Mouse (Mus musculus) gastrocnemius, postnatal 36 days (tissue): Measurements from ENCODE around the gene Usp33. TPM values are rescaled to one million over a fixed set of nuclear protein-coding genes. Genes with fewer than 3 reads are reported as not detected.
"Not testable (repeated sequence)": the region's sequence is repeated elsewhere in the genome, so short reads cannot be mapped to it uniquely, and the experiment has no call there.

ENCODE experiments used
- DNase-seq, 2 experiments: peaks; one replicate each; pipeline ENCODE4 v3.0.0; 2022
- intact Hi-C: fragments of 180-260 bp; cut with DNase I; formaldehyde crosslinking; loops from one replicate; pipeline ENCODE4 v1.15.1; 2025
- long read RNA-seq, 2 experiments: library from polyadenylated mRNA; stranded (forward); transcript quantifications; one replicate each; pipeline ENCODE4 v2.0.0; 2021
- total RNA-seq, 2 experiments: library from RNA; stranded (reverse); gene quantifications; 2 replicates each; pipeline ENCODE4 v1.2.3; 2021

Gene Usp33
- total RNA-seq = 10 to 100 TPM; 17.9 to 19.4 TPM
- long read RNA-seq, experiment 1, full-length matches to known transcripts = 2 of 6 reads
- long read RNA-seq, experiment 1, partial matches to known transcripts = 2 of 6 reads
- long read RNA-seq, experiment 1, other reads (novel, unspliced or antisense) = 2 of 6 reads
- long read RNA-seq, experiment 2, full-length matches to known transcripts = 7 of 13 reads
- long read RNA-seq, experiment 2, partial matches to known transcripts = 3 of 13 reads
- long read RNA-seq, experiment 2, other reads (novel, unspliced or antisense) = 3 of 13 reads

DNA sequence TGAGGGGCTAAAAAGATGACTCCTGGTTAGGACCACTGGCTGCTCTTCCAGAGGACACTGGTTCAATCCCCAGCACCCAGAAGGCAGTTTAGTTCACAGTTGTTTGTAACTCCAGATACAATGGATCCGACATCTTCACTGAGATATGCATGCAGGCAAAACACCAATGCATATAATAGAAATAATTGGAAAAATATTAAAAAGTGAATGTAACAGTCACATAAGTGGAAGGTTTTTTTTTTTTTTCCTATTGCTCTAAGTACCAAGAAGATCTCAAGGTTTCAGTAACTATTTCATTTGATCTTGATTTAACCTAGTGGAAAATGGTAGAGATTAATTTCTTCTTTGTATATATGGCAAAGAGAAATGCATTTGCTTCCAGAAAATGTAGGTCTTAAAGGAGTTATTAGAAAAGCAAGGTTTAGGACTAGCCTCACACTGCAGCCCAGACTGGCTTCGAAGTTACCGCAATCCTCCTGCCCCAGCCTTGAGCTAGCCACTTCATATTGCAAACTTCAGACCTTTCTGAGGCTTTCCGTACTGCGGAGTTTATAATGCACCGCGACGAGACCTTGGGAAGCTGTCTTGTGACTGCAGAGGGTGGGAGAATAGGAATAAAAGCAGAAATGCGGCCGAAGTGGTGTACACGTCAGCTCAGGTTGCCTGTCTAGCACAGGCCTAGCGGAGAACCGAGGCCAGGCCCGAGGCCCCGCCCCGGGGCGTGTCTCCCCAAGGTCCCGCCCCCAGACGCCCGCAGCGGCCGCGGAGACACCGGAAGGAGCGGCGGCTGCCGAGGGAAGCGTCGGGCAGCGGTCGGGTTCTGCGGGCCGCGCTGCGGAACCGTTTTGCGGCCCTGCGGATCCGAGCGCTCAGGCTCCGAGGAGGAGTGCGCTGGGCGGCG lies at the start of gene Usp33:
Gene Usp33 (plus strand): TSS at position 747 of the 901 bp plus-strand sequence.
- intact Hi-C loops = no loop called here

GRCm38 (mm10) chr3:152300376-152301337 lies 45.6 kb upstream of the Usp33 start:
- intact Hi-C loops = no loop called here
- no peak for DNase-seq

More for the DNA sequence above, at the start of gene Usp33:
- DNase-seq = peak; percentile 93 to 94

- intact Hi-C loops = no loop called here
- DNase-seq = no peak
These were observed 43.3 kb upstream of the Usp33 start for GRCm38 (mm10) chr3:152302991-152303390.

GRCm38 (mm10) chr3:152304093-152304815 lies 42.0 kb upstream of the Usp33 start:
- DNase-seq = peak in 1 of 2 experiments; percentile 29
- intact Hi-C loops = loop anchor here (2.0 kb wide), 1 partner anchor 39 kb away; no protein-coding TSS in a partner anchor

DNA sequence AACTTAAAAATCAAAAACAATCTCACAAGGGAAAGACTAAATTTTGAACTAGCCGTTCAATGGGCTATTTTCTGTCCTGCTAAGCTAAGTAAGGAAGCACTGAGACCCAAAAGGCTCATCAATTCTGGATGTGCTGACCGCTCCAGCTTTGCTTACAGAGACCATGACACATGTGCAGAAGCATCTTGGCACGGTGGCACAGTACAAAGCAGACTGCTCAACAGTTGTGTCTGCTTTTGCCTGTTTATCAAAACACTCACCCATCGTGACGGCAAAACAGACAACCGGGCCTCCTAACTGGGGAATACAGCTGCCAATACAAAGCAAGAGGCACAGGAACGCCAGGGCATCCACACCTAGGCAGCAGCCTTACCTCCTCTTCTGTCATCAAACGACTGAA lies 41.2 kb upstream of the Usp33 start:
- peak in 1 of 2 experiments; percentile 44 for DNase-seq
- intact Hi-C loops = loop anchor here (2.0 kb wide), 1 partner anchor 40 kb away; no protein-coding TSS in a partner anchor

DNA sequence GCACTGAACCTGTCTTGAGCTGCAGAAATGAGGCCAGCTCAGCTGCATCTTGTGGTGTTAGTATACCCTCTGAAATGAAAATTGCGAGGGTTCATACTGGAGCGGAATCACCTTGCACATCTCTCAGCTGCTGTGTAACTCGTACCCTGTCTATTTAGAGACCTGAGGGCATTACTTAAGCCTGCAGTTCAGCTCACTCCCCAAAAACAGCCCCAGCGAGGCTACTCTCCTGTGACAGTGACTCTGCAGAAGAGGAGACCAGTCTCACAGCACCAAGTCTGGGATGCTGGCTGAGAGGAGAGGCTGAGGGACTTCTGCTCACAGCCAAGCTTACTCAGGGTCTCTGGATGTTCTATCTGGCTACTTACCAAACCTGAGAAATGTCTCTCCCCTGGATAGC lies 40.3 kb upstream of the Usp33 start:
- peak in 1 of 2 experiments; percentile 13 for DNase-seq
- intact Hi-C loops = loop anchor here (2.0 kb wide), 1 partner anchor 41 kb away; no protein-coding TSS in a partner anchor

- DNase-seq = no peak
- intact Hi-C loops = no loop called here
These were observed 37.6 kb upstream of the Usp33 start for GRCm38 (mm10) chr3:152308485-152309249.

DNA sequence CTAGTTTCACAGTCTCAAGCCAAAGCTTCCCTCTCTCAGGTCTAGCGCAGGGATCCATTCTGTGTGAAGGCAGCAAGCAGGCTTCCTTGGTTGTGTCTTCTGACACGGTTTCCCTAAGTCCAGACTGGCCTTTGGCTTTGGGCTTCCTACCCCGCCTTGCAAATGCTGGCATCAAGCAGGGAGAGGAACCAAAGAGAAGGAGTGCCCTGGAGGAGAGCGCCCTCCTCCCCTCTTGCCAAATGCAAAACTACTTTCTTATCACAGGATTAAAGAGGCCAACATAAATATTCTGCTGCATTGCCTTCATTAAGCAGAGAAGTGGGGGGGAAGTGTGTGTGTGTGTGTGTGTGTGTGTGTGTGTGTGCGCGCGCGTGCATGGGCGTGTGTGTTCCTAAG lies 37.0 kb upstream of the Usp33 start:
- intact Hi-C loops = no loop called here
- no peak for DNase-seq

- DNase-seq = not testable (repeated sequence)
- intact Hi-C loops = loop anchor here (10.0 kb wide), 1 partner anchor 200 kb away; no protein-coding TSS in a partner anchor
These were observed 31.6 kb upstream of the Usp33 start for GRCm38 (mm10) chr3:152314666-152315065.

- intact Hi-C loops = loop anchor here (10.0 kb wide), 1 partner anchor 201 kb away; no protein-coding TSS in a partner anchor
- peak; percentile 63 to 81 for DNase-seq
These were observed 30.7 kb upstream of the Usp33 start for GRCm38 (mm10) chr3:152315613-152316012.

DNA sequence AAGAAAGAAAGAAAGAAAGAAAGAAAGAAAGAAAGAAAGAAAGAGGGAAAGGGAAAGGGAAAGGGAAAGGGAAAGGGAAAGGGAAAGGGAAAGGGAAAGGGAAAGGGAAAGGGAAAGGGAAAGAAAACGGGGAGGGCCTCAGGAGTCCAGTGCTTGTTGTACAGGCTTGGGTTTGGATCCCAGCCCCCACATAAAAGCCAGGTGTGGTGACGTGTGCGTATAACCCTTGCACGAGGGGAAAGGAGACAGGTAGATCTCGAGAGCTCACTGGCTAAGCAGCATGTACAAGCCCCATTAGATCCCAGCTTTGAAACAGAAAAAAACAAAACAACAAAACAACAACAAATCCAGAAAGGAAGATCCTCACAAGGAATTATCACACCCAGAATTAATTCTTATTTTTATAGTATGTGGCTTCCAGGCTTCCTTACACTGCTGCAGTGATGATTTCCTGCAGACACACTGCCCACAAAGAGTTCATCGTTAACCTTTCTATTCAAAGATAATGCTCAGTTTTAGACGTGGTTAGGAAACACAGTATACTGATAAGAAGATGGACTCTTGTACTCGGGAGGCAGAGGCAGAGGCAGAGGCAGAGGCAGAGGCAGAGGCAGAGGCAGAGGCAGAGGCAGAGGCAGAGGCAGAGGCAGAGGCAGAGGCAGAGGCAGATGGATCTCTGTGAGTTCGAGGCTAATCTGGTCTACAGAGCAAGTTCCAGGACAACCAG lies 29.7 kb upstream of the Usp33 start:
- not testable (repeated sequence) for DNase-seq
- intact Hi-C loops = loop anchor here (10.0 kb wide), 1 partner anchor 202 kb away; no protein-coding TSS in a partner anchor

GRCm38 (mm10) chr3:152320972-152321645 lies 25.2 kb upstream of the Usp33 start:
- no peak for DNase-seq
- intact Hi-C loops = no loop called here

- intact Hi-C loops = no loop called here
- no peak for DNase-seq
These were observed 24.3 kb upstream of the Usp33 start for GRCm38 (mm10) chr3:152321765-152322547.

DNA sequence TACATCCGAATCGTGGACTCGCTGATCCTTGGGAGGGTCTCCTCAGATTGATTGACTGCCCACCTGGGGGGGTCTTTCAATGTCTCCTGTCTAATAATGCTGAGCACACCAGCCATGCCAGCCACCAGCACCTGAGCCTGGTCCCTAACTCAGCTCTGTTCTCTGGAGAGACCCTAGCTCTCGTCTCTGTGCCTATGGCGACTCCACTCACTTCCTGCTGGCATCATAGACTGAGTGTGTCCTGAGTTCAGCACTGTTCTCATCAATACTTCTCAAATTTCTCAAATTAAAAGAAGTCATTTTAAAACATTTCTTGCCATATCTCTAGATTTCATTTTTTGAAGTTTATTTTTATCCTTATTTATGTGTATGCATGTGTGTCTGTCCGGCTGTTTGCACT lies 14.2 kb upstream of the Usp33 start:
- intact Hi-C loops = no loop called here
- no peak for DNase-seq

DNA sequence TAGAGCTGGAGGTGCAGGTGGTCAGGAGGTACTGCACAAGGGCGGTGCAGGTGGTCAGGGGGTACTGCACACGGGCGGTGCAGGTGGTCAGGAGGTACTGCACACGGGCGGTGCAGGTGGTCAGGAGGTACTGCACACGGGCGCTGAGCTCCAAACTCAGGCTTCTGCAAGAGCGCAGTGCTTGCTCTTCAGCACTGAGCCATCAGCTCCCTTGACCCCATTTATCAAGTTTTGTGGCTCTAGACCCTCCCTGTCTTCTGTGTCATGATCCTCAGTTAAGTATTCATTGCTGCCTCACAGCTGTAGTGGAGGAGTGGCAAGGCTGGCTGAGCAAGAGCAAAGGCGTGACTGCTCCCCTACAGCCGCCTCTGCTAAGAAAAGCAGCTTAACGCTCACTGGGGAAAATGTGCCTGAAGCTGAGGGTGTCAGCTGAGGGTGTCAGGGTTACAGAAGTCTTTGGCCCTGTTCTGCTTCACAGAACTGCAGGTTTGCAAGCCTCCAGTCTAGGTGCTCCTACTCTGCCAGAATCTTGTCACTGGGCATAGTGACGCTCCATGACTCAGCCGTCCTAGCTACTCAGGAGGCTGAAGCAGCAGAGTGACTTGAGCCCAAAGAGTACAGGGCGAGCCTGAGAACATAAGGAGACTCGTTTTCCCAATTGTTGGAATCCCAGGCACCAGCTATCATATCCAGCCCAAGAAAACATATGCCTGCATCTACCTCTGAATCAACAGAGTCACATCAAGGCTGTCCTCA lies 13.6 kb upstream of the Usp33 start:
- DNase-seq = no peak
- intact Hi-C loops = no loop called here

GRCm38 (mm10) chr3:152333641-152334040 lies 12.6 kb upstream of the Usp33 start:
- intact Hi-C loops = no loop called here
- DNase-seq = no peak
